Comparison of ENCODE assay signal across 9 mouse cellular contexts in genomic region chr11:52561281-52561680, GRCm38 (mm10).
DNase-seq lines count a peak whose midpoint lies in the region; ATAC-seq and TF ChIP-seq lines count a peak whose summit lies in the region.
"Had no signal": no experiment of that assay in that cellular context is flagged by ENCODE, and none has a peak within 500 bp of the region (broad histone marks: within the 10 kb centered on the region; RNA-seq: fewer than 3 reads in every experiment).

No protein-coding gene starts in this region.

- TF ChIP-seq CTCF in intestine, postnatal 0 days (IDR thresholded peaks at IDR 0.05; ENCODE audit: low read depth) = no peak
- TF ChIP-seq CTCF in lung, postnatal 0 days (IDR thresholded peaks at IDR 0.05) = no peak

- no peaks in the 10 kb centered on the region for H3K27me3 ChIP-seq in intestine, embryonic 14.5 days (replicated peaks; ENCODE audit: control insufficient read depth, insufficient read depth, low read length)
- no peaks in the 10 kb centered on the region for H3K27me3 ChIP-seq in intestine, postnatal 0 days (replicated peaks; ENCODE audit: control insufficient read depth, insufficient read depth, low read length)
- H3K27me3 ChIP-seq in embryonic facial prominence, embryonic 12.5 days = no peaks in the 10 kb centered on the region
- no peaks in the 10 kb centered on the region for H3K27me3 ChIP-seq in lung, postnatal 0 days (replicated peaks; ENCODE audit: insufficient read depth, low read length)
- H3K27me3 ChIP-seq: neural tube, embryonic 12.5 days had no signal

- no peak for ATAC-seq in intestine, embryonic 14.5 days (replicated peaks; ENCODE audit: low FRiP score, low TSS enrichment, low read depth)
- no peak for ATAC-seq in intestine, postnatal 0 days
- peak; percentile 81 for ATAC-seq in embryonic facial prominence, embryonic 12.5 days (ENCODE audit: insufficient number of reproducible peaks, insufficient read depth, low FRiP score, low TSS enrichment)
- peak; percentile 46; the same call in 1 of the 2 replicates for ATAC-seq in lung, postnatal 0 days

- no peak overlapping the region for H3K4me2 ChIP-seq in intestine, embryonic 14.5 days (ENCODE audit: low read length)
- H3K4me2 ChIP-seq in intestine, postnatal 0 days (replicated peaks; ENCODE audit: low read depth) = no peak overlapping the region
- no peak overlapping the region for H3K4me2 ChIP-seq in embryonic facial prominence, embryonic 12.5 days (replicated peaks)
- no peak overlapping the region for H3K4me2 ChIP-seq in lung, postnatal 0 days (replicated peaks; ENCODE audit: low read depth, low read length)
- H3K4me2 ChIP-seq: neural tube, embryonic 12.5 days had no signal

- H3K4me3 ChIP-seq in intestine, embryonic 14.5 days (ENCODE audit: low read depth, low read length) = no peak overlapping the region
- H3K4me3 ChIP-seq in intestine, postnatal 0 days (ENCODE audit: low read depth, low read length) = no peak overlapping the region
- no peak overlapping the region for H3K4me3 ChIP-seq in embryonic facial prominence, embryonic 12.5 days
- no peak overlapping the region for H3K4me3 ChIP-seq in lung, postnatal 0 days (ENCODE audit: low read depth, low read length)
- H3K4me3 ChIP-seq: neural tube, embryonic 12.5 days had no signal

- no peak overlapping the region for H3K27ac ChIP-seq in intestine, embryonic 14.5 days (ENCODE audit: low read depth)
- H3K27ac ChIP-seq in intestine, postnatal 0 days (ENCODE audit: low read depth, low read length) = no peak overlapping the region
- no peak overlapping the region for H3K27ac ChIP-seq in embryonic facial prominence, embryonic 12.5 days
- no peak overlapping the region for H3K27ac ChIP-seq in lung, postnatal 0 days (ENCODE audit: low read length)
- H3K27ac ChIP-seq: neural tube, embryonic 12.5 days had no signal

- no peak for TF ChIP-seq EP300 in lung, postnatal 0 days (IDR thresholded peaks at IDR 0.05)

- peak; percentile 60 for DNase-seq in intestine, embryonic 14.5 days (ENCODE audit: low spot score)
- peak; percentile 32 to 51 for DNase-seq in heart, postnatal 10 days
- DNase-seq in lung, postnatal 0 days (ENCODE audit: low spot score) = peak; percentile 43
- DNase-seq in urinary bladder, postnatal 14 days (ENCODE audit: low spot score) = no peak
- DNase-seq in adipocyte (ENCODE audit: low spot score) = no peak
- DNase-seq in spleen, adult 18-20 months = no peak

- H3K4me1 ChIP-seq in intestine, embryonic 14.5 days (replicated peaks; ENCODE audit: control insufficient read depth, insufficient read depth, low read length) = peaks cover 20% of the 10 kb centered on the region
- no peaks in the 10 kb centered on the region for H3K4me1 ChIP-seq in intestine, postnatal 0 days (replicated peaks; ENCODE audit: control insufficient read depth, insufficient read depth, low read length)
- peaks cover 14% of the 10 kb centered on the region for H3K4me1 ChIP-seq in embryonic facial prominence, embryonic 12.5 days
- no peaks in the 10 kb centered on the region; the same call in 1 of the 2 replicates for H3K4me1 ChIP-seq in lung, postnatal 0 days (ENCODE audit: insufficient read depth, low read depth, low read length)

- H3K9me3 ChIP-seq in intestine, embryonic 14.5 days (ENCODE audit: control insufficient read depth, low read length) = no peaks in the 10 kb centered on the region
- no peaks in the 10 kb centered on the region for H3K9me3 ChIP-seq in intestine, postnatal 0 days (ENCODE audit: control insufficient read depth)
- no peaks in the 10 kb centered on the region for H3K9me3 ChIP-seq in embryonic facial prominence, embryonic 12.5 days
- no peaks in the 10 kb centered on the region for H3K9me3 ChIP-seq in lung, postnatal 0 days (ENCODE audit: low read length)
- H3K9me3 ChIP-seq: neural tube, embryonic 12.5 days had no signal

- no peaks in the 10 kb centered on the region for H3K36me3 ChIP-seq in intestine, embryonic 14.5 days (ENCODE audit: control insufficient read depth, insufficient read depth, low read length)
- no peaks in the 10 kb centered on the region for H3K36me3 ChIP-seq in intestine, postnatal 0 days (ENCODE audit: control insufficient read depth, insufficient read depth)
- H3K36me3 ChIP-seq in embryonic facial prominence, embryonic 12.5 days = no peaks in the 10 kb centered on the region
- H3K36me3 ChIP-seq in lung, postnatal 0 days (ENCODE audit: insufficient read depth, low read length) = no peaks in the 10 kb centered on the region
- H3K36me3 ChIP-seq: neural tube, embryonic 12.5 days had no signal

- WGBS in intestine, embryonic 14.5 days = 35% methylated on average over 7 of the region's 7 CpGs
- WGBS in intestine, postnatal 0 days = 59% methylated on average over 7 of the region's 7 CpGs
- 42% methylated on average over 7 of the region's 7 CpGs for WGBS in embryonic facial prominence, embryonic 12.5 days
- 32% methylated on average over 7 of the region's 7 CpGs for WGBS in lung, postnatal 0 days

- intact Hi-C loops in heart, postnatal 10 days (cut with DNase I) = no loop called here

- H3K9ac ChIP-seq in intestine, embryonic 14.5 days (ENCODE audit: low read length) = no peak overlapping the region
- no peak overlapping the region for H3K9ac ChIP-seq in intestine, postnatal 0 days (ENCODE audit: low read depth, low read length)
- H3K9ac ChIP-seq in embryonic facial prominence, embryonic 12.5 days = no peak overlapping the region
- H3K9ac ChIP-seq in lung, postnatal 0 days (replicated peaks; ENCODE audit: low read depth) = no peak overlapping the region
- H3K9ac ChIP-seq: neural tube, embryonic 12.5 days had no signal

Comparison
In these comparisons a context has a peak if more than half of its experiments do, and no peak if none do; other contexts are left out.
1. ATAC-seq: peak in embryonic facial prominence, embryonic 12.5 days (single experiment) and lung, postnatal 0 days (single experiment); none in intestine, embryonic 14.5 days (single experiment) and intestine, postnatal 0 days (single experiment).
2. DNase-seq: peak in intestine, embryonic 14.5 days (single experiment), heart, postnatal 10 days (2 of 2) and lung, postnatal 0 days (single experiment); none in urinary bladder, postnatal 14 days (single experiment), adipocyte (single experiment) and spleen, adult 18-20 months (0 of 2).